Mouse (Mus musculus) small intestine, adult 2 months (tissue): Measurements from ENCODE around the gene Srgap2. TPM values are rescaled to one million over a fixed set of nuclear protein-coding genes. Genes with fewer than 3 reads are reported as not detected.

Experiments
- H3K27ac ChIP-seq: fragments of 200-500 bp; 2 replicates; pipeline ENCODE4 v1.5.1; 2012; ENCODE audit warnings: low read depth, low read length, control low read depth, inconsistent platforms; ENCODE audit not compliant: insufficient read depth
- H3K27me3 ChIP-seq: fragments of 200-500 bp; 2 replicates; pipeline ENCODE4 v1.6.1; 2012; ENCODE audit warnings: mild to moderate bottlenecking, moderate library complexity, low read length, inconsistent platforms; ENCODE audit not compliant: control insufficient read depth, insufficient read depth
- H3K36me3 ChIP-seq: fragments of 200-500 bp; 2 replicates; pipeline ENCODE4 v1.6.1; 2012; ENCODE audit warnings: mild to moderate bottlenecking, low read length, control low read depth, inconsistent platforms; ENCODE audit not compliant: control insufficient read depth, insufficient read depth
- H3K4me1 ChIP-seq: fragments of 200-500 bp; 2 replicates; pipeline ENCODE4 v1.6.1; 2012; ENCODE audit warnings: low read length, inconsistent platforms, mixed read lengths; ENCODE audit not compliant: control insufficient read depth, insufficient read depth, insufficient read length
- H3K4me3 ChIP-seq: fragments of 200-500 bp; 2 replicates; pipeline ENCODE4 v1.5.1; 2012; ENCODE audit warnings: low read depth, mild to moderate bottlenecking, control low read depth, inconsistent platforms, low read length, moderate library complexity
- CTCF ChIP-seq: fragments of 200-500 bp; IDR thresholded peaks from 2 replicates; pipeline ENCODE4 v1.5.1; 2012; ENCODE audit warnings: low read depth, mild to moderate bottlenecking, control low read depth, inconsistent platforms, low read length, moderate library complexity, mixed read lengths; ENCODE audit not compliant: insufficient replicate concordance, insufficient read length; ENCODE audit errors: extremely low read depth
- POLR2A ChIP-seq: fragments of 200-500 bp; IDR thresholded peaks from 2 replicates; pipeline ENCODE4 v1.6.1; 2012; ENCODE audit warnings: low read depth, mild to moderate bottlenecking, control low read depth, inconsistent platforms, low read length, moderate library complexity
- WGBS: fragments of 180-500 bp; shearing (Covaris S2); methylation state at CpG from one replicate; pipeline ENCODE4 v1.1.7; 2018; 5-methylcytosine and 5-hydroxymethylcytosine counted together
- polyA plus RNA-seq: library from polyadenylated mRNA; depleted of rRNA; stranded (reverse); fragments of >200 nt; gene quantifications from 2 replicates; pipeline ENCODE4 v1.2.3, GENCODE M21; 2012

The Srgap2 gene
- polyA plus RNA-seq, 1 experiment, result 5.6 TPM

DNA sequence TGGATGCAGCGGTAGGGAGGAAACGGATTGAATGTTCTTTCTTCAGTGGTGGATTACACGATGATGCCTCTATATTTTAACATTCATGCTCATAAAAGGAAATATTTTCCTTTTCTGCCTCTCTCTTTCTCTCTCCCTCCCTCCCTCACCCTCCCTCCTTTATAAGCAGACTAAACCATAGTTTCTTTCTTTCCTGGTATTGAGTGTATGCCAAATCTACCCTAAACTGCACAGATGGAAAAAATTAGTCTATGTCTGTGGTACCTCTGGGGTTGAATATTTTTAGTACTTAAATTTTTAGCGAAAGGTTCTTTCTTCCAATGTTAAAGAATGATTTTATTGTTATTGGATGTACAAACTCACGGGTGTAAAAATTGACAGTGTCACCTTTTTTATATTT is 14.8 kb upstream of the Srgap2 start:
- Histone ChIP-seq H3K27ac (no peak overlapping the region), H3K4me1 (no peaks in the 10 kb centered on the region; the same call in 1 of the 2 replicates), H3K36me3 (no peaks in the 10 kb centered on the region), H3K4me3 (no peak overlapping the region), H3K27me3 (no peaks in the 10 kb centered on the region)
- TF ChIP-seq CTCF, result no peak
- TF ChIP-seq POLR2A, result no peak
- 43% methylated on average over 5 of the region's 5 CpGs for WGBS

DNA sequence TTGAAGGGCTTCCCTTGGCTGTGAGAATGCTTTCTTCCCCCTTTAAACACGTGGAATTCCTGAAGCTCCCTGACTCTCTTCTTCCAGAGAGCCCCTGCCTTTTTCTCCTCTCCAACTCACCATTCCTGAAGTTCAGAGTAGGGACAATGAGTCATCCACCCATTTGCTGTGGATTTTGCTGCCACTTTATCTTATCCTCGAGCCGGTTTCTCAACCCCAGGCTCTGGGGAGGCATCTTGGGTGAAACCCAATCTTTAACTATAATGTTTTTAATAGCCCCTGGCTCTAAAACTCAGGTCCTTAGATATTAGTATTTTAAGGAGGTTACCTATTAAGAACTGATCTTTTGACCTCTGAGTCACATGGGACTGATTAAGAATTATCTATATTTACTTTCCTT is 14.3 kb upstream of the Srgap2 start:
- Histone ChIP-seq H3K4me3 (no peak overlapping the region), H3K36me3 (no peaks in the 10 kb centered on the region), H3K27me3 (no peaks in the 10 kb centered on the region), H3K27ac (no peak overlapping the region), H3K4me1 (no peaks in the 10 kb centered on the region; the same call in 1 of the 2 replicates)
- TF ChIP-seq CTCF (no peak), POLR2A (no peak)
- WGBS, result 18% methylated on average over 3 of the region's 3 CpGs

DNA sequence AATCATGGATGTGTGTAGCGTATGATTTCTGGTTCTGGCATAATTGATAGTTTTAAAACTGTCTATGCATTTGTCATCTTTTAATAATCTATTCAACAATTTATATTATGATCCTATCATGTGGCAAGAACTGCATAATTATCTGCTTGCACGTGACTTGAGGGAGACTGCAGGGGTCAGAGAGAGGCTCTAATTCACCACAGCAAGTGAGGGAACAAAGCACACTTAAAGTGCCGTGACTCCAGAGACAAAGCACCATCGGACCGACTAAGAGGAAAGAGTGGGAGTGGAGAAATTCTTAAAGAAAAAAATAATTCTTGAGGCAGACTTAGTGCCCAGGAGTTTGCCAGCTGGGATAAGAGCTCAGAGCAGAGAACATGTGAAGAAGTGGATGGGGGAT is 13.6 kb upstream of the Srgap2 start:
- no peaks in the 10 kb centered on the region for H3K36me3 ChIP-seq
- 85% methylated on average over 5 of the region's 5 CpGs for WGBS
- no peak for TF ChIP-seq POLR2A
- TF ChIP-seq CTCF, result no peak
- H3K27me3 ChIP-seq, result no peaks in the 10 kb centered on the region
- H3K4me3 ChIP-seq, result no peak overlapping the region
- no peak overlapping the region for H3K27ac ChIP-seq
- no peaks in the 10 kb centered on the region; the same call in 1 of the 2 replicates for H3K4me1 ChIP-seq

DNA sequence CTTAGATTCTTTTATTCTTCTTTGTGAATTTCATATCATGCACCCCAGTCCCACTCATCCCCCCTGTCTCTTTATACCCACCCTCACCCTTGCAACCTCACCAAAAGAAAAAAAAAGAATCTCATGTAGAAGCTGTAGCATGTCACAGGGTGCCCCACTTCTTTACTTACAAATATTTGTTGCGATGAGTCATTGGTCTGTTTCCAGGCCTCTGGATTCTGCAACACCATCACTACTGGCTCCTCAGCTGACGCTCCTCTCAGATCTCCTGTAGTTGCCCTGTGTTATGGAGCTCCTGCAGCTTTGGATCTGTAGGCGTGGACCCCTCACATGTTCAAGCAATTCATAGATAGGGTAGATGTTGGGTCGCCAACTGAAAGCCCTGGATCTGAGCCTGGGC is 12.6 kb upstream of the Srgap2 start:
- Histone ChIP-seq H3K27me3 (no peaks in the 10 kb centered on the region), H3K4me1 (no peaks in the 10 kb centered on the region; the same call in 1 of the 2 replicates), H3K36me3 (no peaks in the 10 kb centered on the region), H3K4me3 (no peak overlapping the region), H3K27ac (no peak overlapping the region)
- WGBS, result 89% methylated on average over 4 of the region's 4 CpGs
- no peak for TF ChIP-seq POLR2A

DNA sequence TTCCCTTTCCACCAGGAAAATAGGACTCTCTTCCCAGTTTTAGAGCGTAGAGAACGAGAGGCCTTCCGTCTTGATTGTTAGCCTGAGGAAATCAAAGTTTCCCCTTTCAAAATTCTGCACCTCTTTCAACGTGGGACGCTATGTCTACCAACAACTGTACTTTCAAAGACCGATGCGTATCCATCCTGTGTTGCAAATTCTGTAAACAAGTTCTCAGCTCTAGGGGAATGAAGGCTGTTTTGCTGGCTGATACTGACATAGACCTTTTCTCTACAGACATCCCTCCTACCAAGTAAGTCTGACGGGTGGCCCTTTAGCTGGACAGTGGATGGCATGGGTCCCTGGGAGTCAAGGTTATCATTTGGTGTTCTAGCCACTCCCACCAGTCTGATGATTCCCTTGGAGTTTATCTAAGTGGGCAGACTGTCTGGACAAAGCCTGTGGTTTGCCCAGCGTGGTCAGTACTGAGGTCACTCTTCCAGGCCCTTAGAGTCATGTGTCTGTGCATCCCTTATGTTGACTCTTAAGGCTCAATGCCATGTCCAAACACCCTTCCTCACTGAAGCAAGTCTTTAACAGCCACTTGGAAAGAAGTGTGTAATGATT is 1.5 kb upstream of the Srgap2 start:
- no peak overlapping the region for H3K27ac ChIP-seq
- no peaks in the 10 kb centered on the region for H3K36me3 ChIP-seq
- under 1% methylated on average over 9 of the region's 9 CpGs for WGBS

DNA sequence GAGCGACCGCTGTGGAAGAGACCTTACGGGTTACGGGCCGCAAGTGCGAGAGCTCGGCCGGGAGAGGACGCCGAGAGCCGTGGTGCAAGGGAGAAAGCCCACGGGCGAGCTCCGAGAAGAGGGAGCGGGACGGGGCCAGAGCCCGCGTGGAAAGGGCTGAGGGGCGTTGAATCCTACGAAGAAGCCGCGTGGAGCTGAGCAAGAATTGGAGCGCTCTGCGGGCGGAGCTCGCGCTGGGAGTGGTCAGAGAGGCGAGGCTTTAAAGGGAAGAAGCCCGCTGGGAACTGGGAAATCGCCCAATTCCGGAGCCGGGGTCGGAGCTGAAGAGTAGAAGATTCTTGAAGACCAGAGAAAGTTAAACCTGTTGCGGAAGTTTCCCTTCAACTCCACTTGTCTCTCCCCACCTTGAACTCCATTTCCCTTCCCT is 942 bp upstream of the Srgap2 start:
- no peaks in the 10 kb centered on the region for H3K36me3 ChIP-seq
- peak overlapping the region; percentile 94 for H3K4me3 ChIP-seq
- under 1% methylated on average over 34 of the region's 34 CpGs for whole genome bisulfite sequencing

More for the DNA sequence above, 1.5 kb upstream of the Srgap2 start:
- peaks cover 2% of the 10 kb centered on the region for H3K4me1 ChIP-seq
- H3K4me3 ChIP-seq, result peak overlapping the region; percentile 94; the same call in 1 of the 2 replicates
- TF ChIP-seq CTCF (no peak), POLR2A (no peak)
- H3K27me3 ChIP-seq, result no peaks in the 10 kb centered on the region

DNA sequence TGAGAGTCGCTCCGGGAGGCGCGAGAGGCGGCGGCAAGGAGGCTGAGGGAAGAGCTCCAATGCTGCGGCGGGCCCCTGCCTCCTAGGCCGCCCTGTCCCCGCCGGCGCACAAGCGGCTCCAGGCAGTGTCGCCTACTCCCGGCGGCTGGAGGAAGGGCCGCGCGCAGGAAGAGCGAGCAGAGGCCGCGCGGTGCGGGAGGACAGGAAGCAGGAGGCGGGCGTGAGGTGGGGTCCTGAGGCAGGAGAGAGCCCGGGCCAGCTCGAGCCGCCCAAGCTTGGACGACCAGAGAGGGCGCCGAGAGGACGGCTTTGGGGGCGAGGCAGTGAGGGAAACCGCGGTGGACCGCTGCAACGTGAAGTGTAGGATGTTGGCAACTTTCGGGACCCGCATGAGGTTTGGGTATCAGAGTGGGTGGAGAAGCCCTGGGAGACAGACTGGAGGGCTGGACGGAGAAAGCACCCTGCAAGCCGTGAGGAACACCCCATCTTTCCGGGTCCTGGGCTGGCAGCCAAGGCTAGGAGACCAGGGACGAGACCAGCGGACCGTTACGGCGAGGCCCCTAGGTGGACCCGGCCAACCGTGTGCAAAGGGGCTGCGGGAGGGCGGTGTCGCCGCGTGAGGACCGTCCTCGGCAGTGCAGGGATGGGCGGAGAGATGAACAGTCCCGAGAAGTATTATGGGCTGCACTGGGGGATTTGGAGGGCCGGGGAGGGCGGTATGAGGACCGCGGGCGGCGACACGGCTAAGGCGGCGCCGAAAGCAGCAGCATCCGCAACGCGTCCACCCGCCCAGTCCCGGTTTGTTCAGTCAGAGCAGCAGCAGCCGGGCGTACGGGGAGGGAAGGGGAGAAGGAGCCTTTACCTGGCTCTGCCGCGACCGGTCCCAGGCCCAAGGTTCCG is 531 bp downstream of the Srgap2 start:
- Histone ChIP-seq H3K4me3 (peak overlapping the region; percentile 79), H3K4me1 (peaks cover 2% of the 10 kb centered on the region), H3K27me3 (no peaks in the 10 kb centered on the region), H3K36me3 (no peaks in the 10 kb centered on the region), H3K27ac (peak overlapping the region; percentile 70)
- under 1% methylated on average over 81 of the region's 81 CpGs for WGBS
- TF ChIP-seq POLR2A (no peak; the same call in 1 of the 2 replicates), CTCF (no peak)

More for the DNA sequence above, 942 bp upstream of the Srgap2 start:
- peak; percentile 50; the same call in 1 of the 2 replicates for TF ChIP-seq POLR2A
- no peak for TF ChIP-seq CTCF
- H3K4me1 ChIP-seq, result peaks cover 2% of the 10 kb centered on the region
- H3K27ac ChIP-seq, result peak overlapping the region; percentile 64
- no peaks in the 10 kb centered on the region for H3K27me3 ChIP-seq
